Mouse (Mus musculus) stomach, postnatal 0 days (tissue): ENCODE results near the gene Fcmr.

Experiments
- CTCF ChIP-seq: IDR thresholded peaks from 2 replicates; pipeline ENCODE4 v1.5.1; 2016; ENCODE audit warnings: antibody characterized with exemption, low read depth, mild to moderate bottlenecking, moderate library complexity
- EP300 ChIP-seq: optimal IDR thresholded peaks from 2 replicates; pipeline ENCODE3; 2016; ENCODE audit warnings: antibody characterized with exemption

DNA sequence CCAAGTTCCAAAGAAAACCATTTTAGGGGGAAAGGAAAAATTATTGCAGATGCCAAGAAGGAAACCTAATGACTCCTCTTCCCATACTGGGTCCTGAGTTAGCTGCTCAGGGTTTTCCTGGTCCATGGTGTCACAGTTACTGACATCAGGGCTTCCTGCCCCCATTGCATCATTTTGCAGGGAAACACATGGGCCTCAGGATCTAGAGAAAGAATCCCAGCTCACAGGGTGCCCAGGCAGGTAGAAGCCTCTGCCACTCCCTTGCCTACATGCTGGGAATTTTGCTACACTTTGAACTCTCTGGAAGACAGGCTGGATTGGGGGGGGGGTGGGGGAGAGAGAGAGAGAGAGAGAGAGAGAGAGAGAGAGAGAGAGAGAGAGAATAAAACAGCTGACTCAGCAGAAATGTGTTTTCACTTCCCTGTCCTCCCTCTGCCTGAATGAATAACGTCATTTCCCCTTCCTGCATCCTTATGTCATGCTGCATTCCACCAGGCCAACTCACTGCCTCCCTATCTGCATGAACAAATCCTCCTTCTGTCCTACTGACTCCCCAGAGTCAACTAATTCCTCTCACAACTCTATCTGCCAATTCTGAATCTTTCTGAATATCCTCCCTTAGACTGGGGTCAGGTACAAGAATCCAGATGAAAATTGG, 53.0 kb downstream of the Fcmr start:
- TF ChIP-seq EP300 (no peak), CTCF (no peak)
